Mouse (Mus musculus) midbrain, embryonic 16.5 days (tissue): ENCODE measurements around the gene Epc2. TPM values are rescaled to one million over a fixed set of nuclear protein-coding genes. Genes with fewer than 3 reads are reported as not detected.

ENCODE experiments used
- ATAC-seq: fragments of 200-750 bp; cut with Nextera tagmentation; 2 replicates; pipeline ENCODE4 v1.8.0; 2017; ENCODE audit warnings: moderate TSS enrichment
- H3K27ac ChIP-seq: fragments of 300-500 bp; sonication (generic); 2 replicates; pipeline ENCODE4 v1.5.1; 2014; ENCODE audit warnings: mild to moderate bottlenecking, low read length, mixed read lengths
- H3K27me3 ChIP-seq: fragments of 300-500 bp; sonication (generic); 2 replicates; pipeline ENCODE4 v1.6.1; 2014; ENCODE audit warnings: low read depth, low read length, mixed read lengths; ENCODE audit not compliant: control insufficient read depth, insufficient read depth
- H3K36me3 ChIP-seq: fragments of 300-500 bp; sonication (generic); 2 replicates; pipeline ENCODE4 v1.6.1; 2014; ENCODE audit warnings: mild to moderate bottlenecking, low read length, moderate library complexity, mixed read lengths; ENCODE audit not compliant: control insufficient read depth, insufficient read depth
- H3K4me1 ChIP-seq: fragments of 300-500 bp; sonication (generic); 2 replicates; pipeline ENCODE4 v1.6.1; 2014; ENCODE audit warnings: mild to moderate bottlenecking, low read length, mixed read lengths; ENCODE audit not compliant: control insufficient read depth, insufficient read depth
- H3K4me2 ChIP-seq: fragments of 300-500 bp; sonication (generic); 2 replicates; pipeline ENCODE4 v1.6.1; 2014; ENCODE audit warnings: mild to moderate bottlenecking, low read length, mixed read lengths
- H3K4me3 ChIP-seq: fragments of 300-500 bp; sonication (generic); 2 replicates; pipeline ENCODE4 v1.5.1; 2014; ENCODE audit warnings: low read depth, mild to moderate bottlenecking, low read length, moderate library complexity, mixed read lengths
- H3K9ac ChIP-seq: fragments of 300-500 bp; sonication (generic); 2 replicates; pipeline ENCODE4 v1.6.1; 2014; ENCODE audit warnings: low read depth, low read length, mixed read lengths
- H3K9me3 ChIP-seq: fragments of 300-500 bp; sonication (generic); replicated peaks from 2 replicates; pipeline ENCODE4 v1.6.1; 2014; ENCODE audit warnings: mild to moderate bottlenecking, low read length, mixed read lengths; ENCODE audit not compliant: control insufficient read depth, poor library complexity, severe bottlenecking
- WGBS: fragments of 180-500 bp; shearing (Covaris S2); extraction: QIAGEN DNeasy Blood & Tissue Kit; methylation state at CpG from one replicate; pipeline ENCODE4 v1.1.7; 2014; 5-methylcytosine and 5-hydroxymethylcytosine counted together
- polyA plus RNA-seq: library from polyadenylated mRNA; unstranded; fragments of >200 nt; fragmentation: Nextera tagmentation; extraction: Ambion mirVana; gene quantifications from 2 replicates; pipeline ENCODE4 v1.2.1, GENCODE M21; 2015

The Epc2 gene
- polyA plus RNA-seq, 1 experiment from 2014 or later = 9.5 TPM

- Histone ChIP-seq H3K36me3 (no peaks in the 10 kb centered on the region), H3K4me3 (no peak overlapping the region), H3K4me2 (no peak overlapping the region), H3K4me1 (no peaks in the 10 kb centered on the region), H3K9ac (no peak overlapping the region), H3K27me3 (no peaks in the 10 kb centered on the region), H3K27ac (no peak overlapping the region), H3K9me3 (peaks cover 3% of the 10 kb centered on the region; the same call in 1 of the 2 replicates)
- WGBS = 86% methylated on average over 3 of the region's 3 CpGs
- ATAC-seq = no peak
These were observed 14.5 kb downstream of the Epc2 start for GRCm38 (mm10) chr2:49465672-49466222.

DNA sequence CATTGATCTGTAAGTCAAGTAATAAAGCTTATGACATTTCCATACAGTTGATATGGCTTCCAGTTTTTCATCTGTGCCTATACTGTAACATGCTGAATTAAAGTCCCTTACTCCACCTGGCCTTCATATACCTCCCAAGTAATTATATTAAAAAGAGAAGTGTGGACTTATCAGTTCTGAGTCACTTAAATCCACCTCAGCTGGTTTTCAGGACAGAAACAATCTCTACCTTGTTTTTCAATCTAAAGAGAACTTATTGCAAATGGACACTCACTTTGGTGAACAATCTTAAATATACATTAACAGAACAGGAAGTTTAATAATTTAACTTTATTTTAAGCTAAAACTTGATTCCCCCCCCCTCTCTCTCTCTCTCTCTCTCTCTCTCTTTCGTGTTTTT is 15.8 kb downstream of the Epc2 start:
- no peak overlapping the region for H3K9ac ChIP-seq
- ATAC-seq = no peak
- no peak overlapping the region for H3K27ac ChIP-seq
- H3K4me3 ChIP-seq = no peak overlapping the region
- 94% methylated on average over 1 of the region's 1 CpGs for WGBS
- no peaks in the 10 kb centered on the region for H3K9me3 ChIP-seq
- H3K27me3 ChIP-seq = no peaks in the 10 kb centered on the region
- no peaks in the 10 kb centered on the region for H3K4me1 ChIP-seq
- H3K36me3 ChIP-seq = no peaks in the 10 kb centered on the region
- H3K4me2 ChIP-seq = no peak overlapping the region

- WGBS = 87% methylated on average over 3 of the region's 3 CpGs
These were observed 19.9 kb downstream of the Epc2 start for GRCm38 (mm10) chr2:49471188-49471587.

GRCm38 (mm10) chr2:49471641-49472355 is 20.5 kb downstream of the Epc2 start:
- Histone ChIP-seq H3K9ac (no peak overlapping the region), H3K4me2 (no peak overlapping the region), H3K4me3 (no peak overlapping the region), H3K27me3 (no peaks in the 10 kb centered on the region), H3K9me3 (no peaks in the 10 kb centered on the region), H3K27ac (no peak overlapping the region), H3K36me3 (no peaks in the 10 kb centered on the region), H3K4me1 (no peaks in the 10 kb centered on the region)
- no peak for ATAC-seq
- 85% methylated on average over 5 of the region's 5 CpGs for WGBS

More at GRCm38 (mm10) chr2:49471188-49471587, 19.9 kb downstream of the Epc2 start:
- Histone ChIP-seq H3K27me3 (no peaks in the 10 kb centered on the region), H3K27ac (no peak overlapping the region), H3K4me1 (no peaks in the 10 kb centered on the region), H3K4me3 (no peak overlapping the region), H3K9ac (no peak overlapping the region), H3K9me3 (no peaks in the 10 kb centered on the region), H3K4me2 (no peak overlapping the region), H3K36me3 (no peaks in the 10 kb centered on the region)
- no peak for ATAC-seq

GRCm38 (mm10) chr2:49472443-49472842 is 21.2 kb downstream of the Epc2 start:
- Histone ChIP-seq H3K4me3 (no peak overlapping the region), H3K4me1 (no peaks in the 10 kb centered on the region), H3K27ac (no peak overlapping the region), H3K27me3 (no peaks in the 10 kb centered on the region), H3K9ac (no peak overlapping the region), H3K4me2 (no peak overlapping the region), H3K36me3 (no peaks in the 10 kb centered on the region), H3K9me3 (no peaks in the 10 kb centered on the region)
- 96% methylated on average over 6 of the region's 6 CpGs for WGBS
- no peak for ATAC-seq

DNA sequence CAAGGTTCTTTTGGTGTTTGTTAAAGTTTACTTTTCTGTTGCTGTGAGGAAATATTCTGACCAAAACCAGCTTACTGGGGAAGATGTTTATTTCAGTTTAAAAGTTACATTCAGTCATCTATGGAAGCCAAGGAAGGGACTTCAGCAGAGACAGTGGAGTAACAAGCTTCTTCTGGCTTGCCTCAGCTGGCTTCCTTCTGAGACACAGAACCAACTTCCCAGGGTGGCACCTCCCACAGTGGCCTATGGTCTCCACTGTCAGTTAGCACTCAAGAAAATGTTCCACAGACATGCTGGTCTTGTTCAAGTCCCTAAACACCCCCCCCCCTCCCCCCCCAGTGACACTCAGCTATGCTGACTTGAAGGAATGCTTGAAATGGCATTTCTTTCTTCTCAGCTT is 30.9 kb downstream of the Epc2 start:
- no peak overlapping the region for H3K4me2 ChIP-seq
- no peak for ATAC-seq
- no peaks in the 10 kb centered on the region for H3K9me3 ChIP-seq
- no peaks in the 10 kb centered on the region for H3K36me3 ChIP-seq
- H3K27me3 ChIP-seq = no peaks in the 10 kb centered on the region
- no peak overlapping the region for H3K27ac ChIP-seq
- H3K4me3 ChIP-seq = no peak overlapping the region
- no peaks in the 10 kb centered on the region for H3K4me1 ChIP-seq
- no peak overlapping the region for H3K9ac ChIP-seq

DNA sequence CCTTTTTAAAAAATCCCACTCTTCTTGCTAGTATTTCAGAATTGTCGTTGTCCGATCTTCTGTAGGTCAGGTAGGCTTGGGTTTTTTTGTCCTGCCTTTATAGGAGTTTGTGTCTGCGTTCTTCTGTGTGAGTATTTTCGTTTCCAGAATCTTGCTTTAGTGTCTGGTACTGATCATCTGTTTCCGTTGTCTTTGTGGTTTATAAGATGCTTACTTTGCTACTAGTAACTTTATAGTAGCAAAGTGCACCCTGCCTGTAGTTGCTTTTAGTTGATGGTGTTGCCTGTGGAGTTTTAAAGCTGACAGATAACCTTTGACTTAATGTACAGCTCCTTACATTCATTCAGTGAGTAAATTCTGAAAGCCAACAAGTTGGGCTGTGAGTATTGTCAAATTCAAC is 32.1 kb downstream of the Epc2 start:
- no peak overlapping the region for H3K4me3 ChIP-seq
- WGBS = 97% methylated on average over 5 of the region's 5 CpGs
- H3K36me3 ChIP-seq = no peaks in the 10 kb centered on the region
- H3K4me2 ChIP-seq = no peak overlapping the region
- no peak overlapping the region for H3K9ac ChIP-seq
- H3K27ac ChIP-seq = no peak overlapping the region
- no peak for ATAC-seq
- no peaks in the 10 kb centered on the region for H3K27me3 ChIP-seq
- H3K9me3 ChIP-seq = no peaks in the 10 kb centered on the region
- no peaks in the 10 kb centered on the region for H3K4me1 ChIP-seq

GRCm38 (mm10) chr2:49501435-49501834 is 50.1 kb downstream of the Epc2 start:
- WGBS = 73% methylated on average over 4 of the region's 4 CpGs
- Histone ChIP-seq H3K4me1 (no peaks in the 10 kb centered on the region; the same call in 1 of the 2 replicates), H3K27me3 (no peaks in the 10 kb centered on the region), H3K4me2 (no peak overlapping the region), H3K9ac (no peak overlapping the region), H3K27ac (no peak overlapping the region), H3K9me3 (no peaks in the 10 kb centered on the region), H3K4me3 (no peak overlapping the region), H3K36me3 (no peaks in the 10 kb centered on the region; the same call in 1 of the 2 replicates)
- ATAC-seq = no peak

DNA sequence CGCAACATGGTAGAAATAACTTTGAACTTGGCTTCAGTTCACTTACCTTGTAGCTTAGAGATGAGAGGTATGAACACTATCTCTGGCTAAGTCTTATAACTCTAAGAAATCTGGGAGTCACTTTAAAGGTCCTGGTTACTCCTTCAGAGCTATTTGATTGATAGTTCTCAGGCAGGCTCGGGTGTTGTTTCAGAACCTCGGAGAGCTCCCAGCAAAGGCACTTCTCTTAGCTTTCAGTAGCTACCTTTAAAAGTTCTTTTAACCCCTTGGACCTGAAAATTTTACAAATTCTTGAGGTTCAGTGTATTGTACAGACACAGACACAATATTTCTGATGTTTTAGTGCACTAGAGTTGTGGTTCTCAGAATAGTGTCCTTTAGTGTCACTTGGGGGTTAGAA is 52.3 kb downstream of the Epc2 start:
- WGBS = 66% methylated on average over 3 of the region's 3 CpGs
- H3K9ac ChIP-seq = no peak overlapping the region
- no peaks in the 10 kb centered on the region for H3K9me3 ChIP-seq
- H3K4me3 ChIP-seq = no peak overlapping the region
- no peak overlapping the region for H3K4me2 ChIP-seq
- H3K4me1 ChIP-seq = no peaks in the 10 kb centered on the region; the same call in 1 of the 2 replicates
- no peak overlapping the region for H3K27ac ChIP-seq
- H3K36me3 ChIP-seq = no peaks in the 10 kb centered on the region; the same call in 1 of the 2 replicates
- no peak for ATAC-seq
- H3K27me3 ChIP-seq = no peaks in the 10 kb centered on the region
